Mouse (Mus musculus) testis, postnatal 14 days (tissue): ENCODE measurements around the gene Lmf1.

Experiments
- DNase-seq: peaks from one replicate; pipeline ENCODE4 v3.0.0; 2021; ENCODE audit warnings: low spot score

The Lmf1 gene

GRCm38 (mm10) chr17:25608137-25608785 is 29.4 kb downstream of the Lmf1 start:
- DNase-seq = no peak

GRCm38 (mm10) chr17:25608821-25609505 is 30.1 kb downstream of the Lmf1 start:
- no peak for DNase-seq

- no peak for DNase-seq
Measured at GRCm38 (mm10) chr17:25609506-25609828, 30.6 kb downstream of the Lmf1 start.

DNA sequence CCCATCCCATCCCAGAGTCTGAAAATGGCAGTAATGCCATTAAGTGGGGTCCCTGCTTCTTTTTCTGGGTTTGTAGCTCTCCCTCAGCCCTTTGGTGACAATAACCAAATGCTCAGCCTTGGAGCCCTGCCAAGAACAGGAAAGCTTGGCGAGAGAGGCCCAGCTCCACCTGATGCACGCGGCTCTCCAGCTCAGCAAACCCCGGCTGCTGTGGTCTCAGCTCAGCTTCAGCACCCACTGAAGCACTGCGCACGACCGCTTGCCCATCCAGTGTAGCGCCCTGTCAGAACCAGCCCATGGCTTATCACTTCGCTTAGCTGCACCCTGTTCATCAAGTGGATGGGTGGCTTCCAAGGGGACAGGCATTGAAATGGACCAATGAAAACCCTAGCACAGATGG is 31.3 kb downstream of the Lmf1 start:
- no peak for DNase-seq

- no peak for DNase-seq
Measured at GRCm38 (mm10) chr17:25612537-25612936, 33.7 kb downstream of the Lmf1 start.

DNA sequence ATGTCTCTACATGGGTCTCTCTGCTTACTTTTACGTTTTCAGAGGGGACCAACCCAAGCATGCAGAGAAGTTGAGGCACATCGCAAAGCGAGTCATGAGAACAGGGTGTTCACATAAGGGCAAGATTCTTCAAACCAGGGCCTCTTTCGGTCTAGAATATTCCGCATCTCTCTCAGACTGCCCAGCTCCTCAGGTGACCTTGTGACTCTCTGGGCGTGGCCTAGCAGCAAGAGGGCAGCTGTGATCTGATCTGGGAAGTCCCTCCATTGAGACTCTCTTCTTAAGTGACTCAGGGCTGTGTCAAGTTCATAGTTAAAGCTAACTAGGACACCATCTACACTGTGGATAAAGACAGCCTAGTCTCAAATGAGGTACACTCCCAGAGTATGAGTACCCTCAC is 34.4 kb downstream of the Lmf1 start:
- DNase-seq = no peak

GRCm38 (mm10) chr17:25614723-25615510 is 36.0 kb downstream of the Lmf1 start:
- DNase-seq = no peak

- no peak for DNase-seq
Measured at GRCm38 (mm10) chr17:25618508-25619056, 39.7 kb downstream of the Lmf1 start.

DNA sequence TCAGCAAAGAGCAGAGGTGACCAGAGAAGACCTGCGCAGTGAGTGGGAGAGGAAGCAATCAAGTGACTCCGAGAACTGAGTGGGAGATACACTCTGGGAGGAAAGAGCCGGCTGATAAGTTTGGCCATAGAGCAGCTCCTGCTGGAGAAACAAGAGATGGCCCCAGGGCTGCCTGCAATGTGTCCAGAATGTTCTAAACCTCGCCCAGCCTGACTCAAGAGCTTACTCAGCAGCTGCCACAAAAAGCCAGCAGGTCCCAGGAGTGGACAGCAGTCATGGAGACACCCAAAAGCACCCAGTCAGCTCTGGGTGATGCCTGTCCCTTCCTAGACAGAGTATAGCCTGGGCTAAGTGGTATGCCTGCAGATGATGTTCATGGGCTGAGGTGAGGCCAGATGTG is 44.6 kb downstream of the Lmf1 start:
- DNase-seq = no peak

- no peak for DNase-seq
Measured at GRCm38 (mm10) chr17:25623935-25624334, 45.0 kb downstream of the Lmf1 start.

DNA sequence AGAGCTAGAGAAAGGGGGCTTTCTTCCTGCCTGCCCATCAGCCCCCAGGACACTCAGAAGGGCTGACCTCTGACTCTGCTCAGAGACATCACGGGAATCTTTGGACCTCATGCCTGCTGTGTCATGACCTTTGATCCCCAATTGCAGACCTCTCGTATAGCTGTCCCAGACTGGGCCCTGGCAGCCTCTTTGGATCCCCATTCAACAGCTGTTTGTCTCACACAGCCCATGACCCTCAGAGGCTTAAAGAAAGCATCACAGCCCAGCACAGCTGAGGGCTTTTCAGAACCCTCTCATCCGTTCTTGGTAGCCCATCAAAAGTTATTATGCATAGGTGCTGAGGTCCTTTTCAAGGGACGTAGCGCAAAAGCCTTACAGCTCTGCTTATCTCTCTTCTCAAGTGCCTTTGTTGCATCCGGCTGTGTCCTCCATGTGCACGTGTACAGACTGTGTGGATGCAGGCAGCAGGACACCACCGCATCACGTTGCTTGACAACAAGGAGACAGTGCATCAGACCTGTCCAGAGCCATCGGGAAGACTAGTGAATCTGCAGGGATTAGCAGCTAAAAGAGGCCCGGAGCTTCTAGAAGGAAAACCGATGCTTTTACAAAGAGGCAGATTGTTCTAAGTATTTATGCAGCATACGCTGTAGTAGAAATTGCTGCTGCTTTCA is 45.7 kb downstream of the Lmf1 start:
- no peak for DNase-seq

DNA sequence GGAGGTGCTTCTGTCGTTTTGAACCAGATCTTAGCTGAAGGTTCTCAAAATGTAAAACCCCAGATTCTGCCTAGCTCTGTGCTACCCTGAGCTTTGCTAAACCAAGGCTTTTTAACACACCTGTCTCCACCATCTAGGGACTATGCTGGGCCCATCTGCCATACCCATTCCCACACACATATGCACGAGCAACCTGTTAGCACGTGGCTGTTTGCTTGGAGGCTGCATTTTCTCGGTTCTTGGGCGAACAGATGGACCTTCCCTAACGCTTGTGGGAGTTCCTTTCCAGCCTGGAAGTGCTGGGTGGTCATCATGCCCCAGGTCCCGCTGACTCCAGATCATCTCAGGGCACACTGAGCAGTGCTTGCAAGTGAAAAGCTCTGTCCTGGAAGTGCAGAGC is 46.4 kb downstream of the Lmf1 start:
- no peak for DNase-seq

DNA sequence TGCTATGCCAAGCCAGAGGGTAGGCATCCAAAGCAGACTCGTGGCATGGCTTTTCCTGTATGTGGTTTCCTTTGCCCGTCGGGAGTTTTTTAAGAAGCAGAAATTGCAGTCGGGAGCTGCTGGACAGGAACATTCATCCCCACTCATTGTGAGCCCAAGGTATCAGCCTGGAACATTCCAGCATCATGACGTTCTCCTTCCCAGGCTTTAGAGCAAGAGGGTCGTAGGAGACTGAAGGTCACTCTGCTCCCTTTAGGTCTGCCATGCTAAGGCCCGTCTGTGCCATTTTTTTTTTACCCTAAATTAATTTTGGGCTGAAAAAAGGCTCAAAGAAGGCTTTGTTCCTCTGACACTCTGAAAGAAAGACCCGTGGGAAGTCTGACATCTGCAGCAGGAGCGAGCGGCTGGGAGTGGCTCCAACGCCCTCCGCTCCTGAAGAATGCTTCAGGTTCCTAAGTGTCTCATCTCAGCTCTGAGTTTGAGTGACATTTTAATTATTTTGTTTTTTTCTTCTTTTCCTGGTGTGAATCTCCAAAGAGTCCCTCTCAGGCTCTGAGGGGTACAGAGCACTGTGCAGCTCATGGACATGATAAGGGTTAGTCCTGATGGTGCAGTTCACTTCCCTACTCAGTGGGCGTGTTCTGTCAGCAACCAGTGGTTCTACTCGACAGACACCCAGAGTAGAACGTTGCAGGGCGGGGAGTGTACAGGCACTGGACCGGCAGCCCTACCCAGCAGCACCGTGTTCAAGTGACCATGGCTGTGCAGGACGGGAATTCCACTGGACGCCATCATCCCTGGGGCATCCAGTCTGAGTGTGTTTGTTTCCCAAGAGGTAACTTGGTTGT is 47.5 kb downstream of the Lmf1 start:
- DNase-seq = no peak

DNA sequence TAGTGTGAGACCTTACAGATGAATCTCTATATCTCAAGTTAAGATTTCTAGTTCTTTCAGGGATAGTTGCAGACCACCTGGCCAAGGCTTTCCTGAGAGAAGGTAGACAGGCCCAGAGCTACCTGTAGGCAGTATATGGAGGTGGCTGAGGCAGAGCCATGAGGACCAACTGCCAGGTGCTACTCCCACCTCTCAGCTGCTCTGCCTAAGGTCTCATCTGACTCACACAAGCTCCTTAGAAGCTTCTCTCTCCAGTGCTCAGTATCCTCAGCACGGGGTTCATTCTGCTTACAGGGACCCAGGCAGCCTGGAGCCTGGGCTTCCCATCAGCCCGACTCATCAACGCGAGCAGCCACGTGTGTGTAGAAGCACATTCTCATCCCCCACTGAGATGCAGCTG is 51.4 kb downstream of the Lmf1 start:
- no peak for DNase-seq

DNA sequence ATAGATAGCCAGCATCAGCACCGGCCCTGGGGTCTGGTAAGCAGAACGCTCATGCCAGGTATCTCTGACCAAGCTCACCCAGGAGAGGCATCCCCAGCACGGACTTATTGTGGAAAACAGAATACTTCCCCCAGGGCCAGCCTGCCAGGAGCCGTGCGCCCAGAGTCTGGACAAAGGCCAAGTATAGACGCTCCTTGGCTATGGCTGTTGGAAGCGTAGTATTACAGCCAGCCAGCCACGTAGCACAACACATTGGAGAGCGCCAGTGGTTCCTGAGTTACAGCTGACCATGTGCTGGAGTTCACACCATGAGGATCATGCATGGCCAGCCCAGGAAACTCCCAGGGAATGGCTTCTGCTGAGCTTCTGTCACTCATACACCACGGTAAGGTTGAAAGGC is 55.2 kb downstream of the Lmf1 start:
- no peak for DNase-seq

DNA sequence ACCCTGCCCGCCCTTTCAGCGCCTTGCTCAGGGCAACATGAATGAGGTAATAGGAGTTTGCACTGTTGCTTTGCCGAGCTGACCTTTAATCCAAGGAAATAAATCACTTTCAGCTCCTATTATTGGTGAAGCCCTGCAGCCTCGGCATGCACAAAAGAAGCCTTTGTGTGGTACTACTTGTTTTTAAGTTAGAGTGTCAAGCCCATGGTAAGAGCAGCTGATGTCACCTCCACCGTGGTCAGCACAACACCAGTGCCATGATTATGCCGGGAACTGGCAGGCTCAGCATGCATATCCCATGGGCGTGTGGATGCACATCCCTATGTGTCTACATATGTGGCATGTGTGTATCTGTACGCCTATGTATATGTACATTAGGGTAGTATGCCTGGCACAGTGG is 56.5 kb downstream of the Lmf1 start:
- DNase-seq = no peak

- DNase-seq = no peak
Measured at GRCm38 (mm10) chr17:25635806-25636205, 56.9 kb downstream of the Lmf1 start.

- no peak for DNase-seq
Measured at GRCm38 (mm10) chr17:25637986-25638385, 59.1 kb downstream of the Lmf1 start.

- no peak for DNase-seq
Measured at GRCm38 (mm10) chr17:25638442-25638841, 59.6 kb downstream of the Lmf1 start.

DNA sequence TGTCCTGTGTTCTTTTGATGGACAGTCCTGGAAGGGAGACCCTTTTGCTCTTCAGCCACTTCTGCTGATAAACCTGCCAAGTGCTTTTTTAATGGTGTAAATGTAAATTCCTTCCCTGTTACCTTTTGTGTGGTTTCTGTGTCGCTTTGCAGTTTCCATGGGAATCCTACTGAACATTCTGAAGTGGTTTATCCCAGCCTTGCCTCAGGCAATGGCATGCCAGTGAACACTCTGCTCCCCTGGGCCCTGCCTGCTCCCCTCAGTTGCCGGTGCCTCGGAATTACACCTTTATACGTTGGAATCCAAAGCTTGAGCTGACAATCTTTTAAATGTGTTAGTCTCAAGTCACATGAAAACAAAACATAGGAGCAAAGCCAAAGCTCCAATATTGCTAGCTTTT is 62.1 kb downstream of the Lmf1 start:
- no peak for DNase-seq

DNA sequence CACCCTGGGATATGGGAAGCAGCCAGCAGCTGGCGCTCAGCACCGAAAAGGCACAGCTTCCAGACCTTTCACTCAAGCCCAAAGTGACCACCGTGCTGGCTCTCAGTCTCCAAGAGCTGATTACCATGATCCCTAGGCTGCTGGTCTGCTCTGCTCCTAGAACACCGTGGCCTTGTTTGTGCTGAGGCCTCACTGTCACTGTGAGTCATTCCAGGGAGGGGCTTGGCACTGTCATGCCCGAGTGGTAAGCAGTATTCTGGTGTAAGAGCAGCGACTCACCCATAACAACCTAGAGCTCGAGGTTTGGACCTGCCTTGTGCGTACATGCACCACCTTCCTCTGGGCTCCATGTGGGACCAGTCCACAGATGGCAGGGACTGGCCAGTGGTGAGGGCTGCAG is 63.1 kb downstream of the Lmf1 start:
- peak; percentile 30 for DNase-seq
